Mouse (Mus musculus): Measurements from ENCODE around the gene Lrrc31.
"Not testable (repeated sequence)": the region's sequence is repeated elsewhere in the genome, so short reads cannot be mapped to it uniquely, and the experiment has no call there.

Lrrc31 gene

DNA sequence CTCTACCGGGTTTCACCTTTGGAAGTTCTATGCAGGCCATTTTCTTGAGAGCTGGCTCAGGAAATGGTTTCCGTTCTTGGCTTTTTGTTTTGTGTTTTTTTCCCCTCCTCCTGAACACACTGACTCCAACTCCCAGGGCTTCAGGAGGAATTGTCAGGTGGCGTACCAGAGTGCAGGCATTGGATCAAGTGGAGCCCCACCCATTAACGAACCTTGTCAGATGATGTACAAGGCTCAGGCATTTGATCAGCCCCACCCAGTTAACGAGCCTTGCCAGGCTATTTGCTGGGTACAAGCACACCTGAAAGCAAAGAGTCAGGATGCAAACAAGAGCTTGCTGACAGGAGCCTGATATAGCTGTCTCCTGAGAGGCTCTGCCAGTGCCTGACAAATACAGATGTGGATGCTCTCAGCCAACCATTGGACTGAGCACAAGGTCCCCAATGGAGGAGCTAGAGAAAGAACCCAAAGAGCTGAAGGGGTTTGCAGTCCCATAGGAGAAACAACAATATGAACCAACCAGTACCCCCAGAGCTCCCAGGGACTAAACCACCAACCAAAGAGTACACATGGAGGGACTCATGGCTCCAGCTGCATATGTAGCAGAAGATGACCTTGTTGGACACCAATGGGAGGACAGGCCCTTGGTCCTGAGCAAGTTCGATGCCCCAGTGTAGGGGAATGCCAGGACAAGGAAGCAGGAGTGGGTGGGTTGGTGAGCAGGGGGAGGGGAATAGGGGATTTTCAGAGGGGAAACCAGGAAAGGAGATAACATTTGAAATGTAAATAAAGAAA, at the start of gene Lrrc31:
Lrrc31 (minus strand) TSS at position 133 of the 795 bp plus-strand sequence.
- CTCF ChIA-PET: not testable (repeated sequence)

DNA sequence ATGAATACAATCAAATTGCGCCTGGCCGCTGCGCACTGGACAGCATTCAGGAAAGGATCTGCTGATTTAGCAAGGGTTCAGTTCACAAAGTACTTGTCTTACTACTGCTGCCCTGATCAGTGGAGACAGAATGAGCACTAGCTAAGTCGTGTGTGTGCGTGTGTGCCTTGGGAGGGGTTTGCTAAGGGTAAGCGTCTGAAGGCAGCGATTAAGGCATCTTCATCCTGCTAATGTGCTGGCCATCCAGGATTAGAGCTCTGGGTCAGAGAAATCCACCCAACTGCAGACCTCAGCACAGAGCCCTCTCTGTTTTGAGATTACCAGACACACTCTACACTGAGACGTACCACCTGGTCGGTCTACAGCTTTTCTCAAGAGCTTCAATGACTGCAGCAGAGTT, 48.7 kb upstream of the Lrrc31 start:
- CTCF ChIA-PET: no interaction called here

DNA sequence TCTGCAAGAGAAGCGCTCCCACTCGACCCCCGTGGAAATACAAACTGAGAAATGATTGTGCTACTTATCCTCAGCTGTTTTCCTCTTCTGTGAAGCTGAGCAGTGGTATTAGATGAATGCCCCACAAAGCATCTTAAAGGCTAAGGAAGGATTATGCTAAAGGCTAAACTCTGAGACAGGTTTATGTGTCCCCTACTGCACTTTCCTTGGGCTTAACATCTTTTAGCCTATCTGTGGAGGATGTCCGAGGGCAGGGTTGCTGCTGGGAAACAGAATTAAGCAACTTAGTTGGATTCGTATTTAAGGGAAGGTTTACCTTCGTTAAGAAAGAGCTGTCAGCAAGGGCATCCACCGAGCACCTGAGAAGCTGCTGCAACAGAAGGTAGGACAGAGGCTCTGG, 46.4 kb upstream of the Lrrc31 start, which contains the start of gene Samd7:
Samd7 (plus strand) TSS at position 288 of the 400 bp plus-strand sequence.
- CTCF ChIA-PET: no interaction called here

DNA sequence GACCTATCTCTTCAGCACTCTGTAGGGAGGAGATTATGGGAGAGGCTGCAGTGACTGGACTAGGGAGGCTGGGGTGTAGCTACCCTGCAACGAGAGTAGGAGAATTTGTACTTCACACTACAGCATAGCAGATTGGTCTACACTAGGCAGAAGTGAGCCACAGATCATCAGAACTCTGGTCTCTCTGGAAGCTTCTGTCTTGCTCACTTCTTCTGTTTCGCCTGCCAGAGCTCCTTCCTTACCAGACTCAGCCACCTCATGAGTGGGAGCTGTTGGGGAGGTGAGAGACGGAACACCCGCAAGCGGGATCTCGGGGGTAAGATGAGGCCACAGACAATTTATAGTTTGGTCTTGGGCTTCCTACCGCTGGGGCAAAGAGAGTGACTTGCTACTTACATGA, 43.2 kb upstream of the Lrrc31 start:
- CTCF ChIA-PET: no interaction called here

DNA sequence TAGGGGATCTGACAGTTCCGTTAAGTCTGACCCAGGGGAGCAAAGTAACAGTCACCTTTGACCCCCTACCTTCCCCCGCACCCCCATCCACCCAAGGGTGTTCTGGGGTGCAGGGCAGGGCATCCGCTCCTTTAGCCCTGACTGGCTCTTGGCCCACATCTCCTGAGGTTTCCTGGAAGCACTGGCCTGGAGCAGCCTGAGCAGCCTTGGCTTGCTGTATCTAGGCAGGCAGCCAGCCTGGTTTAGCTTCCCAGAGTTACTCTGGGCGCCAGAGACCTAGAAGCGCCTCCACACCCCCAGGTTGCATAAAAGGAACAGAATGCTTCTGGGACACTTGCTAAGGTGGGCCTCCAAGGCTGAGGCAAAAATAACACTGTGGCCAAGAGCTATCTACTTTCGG, 41.7 kb upstream of the Lrrc31 start:
- CTCF ChIA-PET: no interaction called here

DNA sequence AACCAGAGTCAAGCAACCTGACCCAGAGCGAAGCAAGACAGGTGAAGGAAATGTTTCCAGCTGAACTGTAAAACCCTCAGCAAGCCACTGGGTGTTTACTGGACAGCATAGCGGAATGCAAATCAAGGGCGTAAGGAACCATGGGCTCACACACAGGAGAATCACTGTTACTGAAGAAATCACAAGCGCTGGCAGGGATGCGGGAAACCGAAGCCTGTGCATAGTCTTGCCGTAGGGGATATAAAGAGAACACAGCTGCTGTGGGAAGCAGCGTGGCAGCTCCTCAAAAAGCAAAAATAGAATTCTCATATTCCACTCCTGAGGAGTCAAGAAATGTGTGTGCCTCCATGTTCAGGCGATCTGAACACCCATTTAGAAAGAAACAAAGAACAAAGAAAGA, 37.2 kb upstream of the Lrrc31 start:
- CTCF ChIA-PET: no interaction called here

DNA sequence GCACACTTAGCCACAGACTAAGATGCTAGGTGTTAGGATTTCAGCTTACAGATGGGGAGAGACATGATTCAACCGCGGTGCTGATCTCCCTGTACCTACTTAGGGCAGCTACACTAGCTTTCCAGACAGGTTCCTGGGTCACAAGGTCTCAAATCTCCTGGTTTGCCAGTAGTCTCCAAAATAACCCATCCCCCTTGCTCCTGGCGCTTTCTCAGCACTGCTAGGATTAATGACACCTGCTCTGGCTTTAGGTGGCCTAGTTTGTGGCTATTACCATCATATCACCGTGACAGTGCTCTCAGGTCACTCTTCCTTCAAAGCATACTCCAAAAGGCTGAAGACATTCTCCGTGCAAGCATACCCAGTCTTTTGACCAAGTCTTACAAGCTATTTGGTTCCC, 29.4 kb upstream of the Lrrc31 start:
- CTCF ChIA-PET: no interaction called here

DNA sequence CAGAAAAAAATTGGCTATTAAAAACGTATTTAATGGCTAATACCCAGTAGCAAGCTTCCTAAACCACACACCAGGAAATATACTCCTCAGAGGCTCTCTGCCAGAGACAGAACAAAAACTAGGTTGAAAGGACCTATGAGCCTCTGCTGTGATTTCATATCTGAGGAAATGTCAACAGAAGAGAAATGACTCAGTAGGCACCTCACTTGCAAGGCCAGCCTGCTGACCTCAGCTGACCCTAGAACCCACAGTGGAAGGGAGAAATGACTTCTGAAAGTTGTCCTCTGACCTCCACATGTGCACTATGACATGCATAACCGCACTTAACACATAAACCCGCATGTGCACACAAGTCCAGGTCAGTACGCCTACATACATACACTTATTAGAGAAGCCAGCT, 27.6 kb upstream of the Lrrc31 start:
- CTCF ChIA-PET: no interaction called here

DNA sequence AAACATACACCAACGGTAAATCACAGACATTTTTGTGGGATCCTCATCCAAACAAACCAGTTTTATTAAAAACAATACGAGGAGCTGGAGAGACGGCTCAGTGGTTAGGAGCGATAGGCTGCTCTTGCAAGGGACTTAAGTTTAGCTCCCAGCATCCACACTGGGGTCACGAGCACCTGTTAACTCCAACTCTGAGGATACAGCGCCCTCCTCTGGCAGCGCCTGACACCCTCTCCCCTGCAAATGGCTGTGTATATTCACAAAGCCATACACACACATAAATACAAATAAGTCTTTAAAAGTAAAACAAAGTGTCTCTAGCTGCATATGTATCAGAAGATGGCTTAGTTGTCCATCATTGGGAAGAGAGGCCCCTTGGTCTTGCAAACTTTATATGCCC, 25.9 kb upstream of the Lrrc31 start:
- CTCF ChIA-PET: no interaction called here

DNA sequence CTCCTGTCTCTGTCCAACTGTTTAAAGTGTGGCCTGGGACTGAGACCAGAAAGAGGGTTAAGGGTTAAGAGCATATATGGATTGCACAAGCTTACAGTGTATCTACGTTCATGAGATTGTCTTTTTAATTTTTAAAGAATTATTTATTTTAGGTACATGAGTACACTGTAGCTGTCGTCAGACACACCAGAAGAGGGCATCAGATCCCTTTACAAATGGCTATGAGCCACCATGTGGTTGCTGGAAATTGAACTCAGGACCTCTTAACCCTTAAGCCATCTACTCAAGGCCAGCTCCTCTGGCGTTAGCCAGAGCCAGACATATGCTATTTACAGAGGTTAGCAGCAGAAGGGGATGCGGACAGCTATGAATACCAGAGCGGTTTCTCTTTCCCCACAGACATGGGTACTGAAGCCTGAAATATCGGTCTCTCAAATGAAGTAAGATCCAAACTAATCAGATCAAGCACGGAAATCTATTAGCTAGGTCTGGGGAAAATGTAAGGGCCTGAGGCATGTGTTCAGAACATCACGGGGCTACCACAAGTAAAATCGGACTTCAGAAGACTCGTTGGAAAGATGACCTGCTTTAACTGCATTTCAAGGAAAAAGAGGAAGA, 25.3 kb upstream of the Lrrc31 start:
- CTCF ChIA-PET: no interaction called here

DNA sequence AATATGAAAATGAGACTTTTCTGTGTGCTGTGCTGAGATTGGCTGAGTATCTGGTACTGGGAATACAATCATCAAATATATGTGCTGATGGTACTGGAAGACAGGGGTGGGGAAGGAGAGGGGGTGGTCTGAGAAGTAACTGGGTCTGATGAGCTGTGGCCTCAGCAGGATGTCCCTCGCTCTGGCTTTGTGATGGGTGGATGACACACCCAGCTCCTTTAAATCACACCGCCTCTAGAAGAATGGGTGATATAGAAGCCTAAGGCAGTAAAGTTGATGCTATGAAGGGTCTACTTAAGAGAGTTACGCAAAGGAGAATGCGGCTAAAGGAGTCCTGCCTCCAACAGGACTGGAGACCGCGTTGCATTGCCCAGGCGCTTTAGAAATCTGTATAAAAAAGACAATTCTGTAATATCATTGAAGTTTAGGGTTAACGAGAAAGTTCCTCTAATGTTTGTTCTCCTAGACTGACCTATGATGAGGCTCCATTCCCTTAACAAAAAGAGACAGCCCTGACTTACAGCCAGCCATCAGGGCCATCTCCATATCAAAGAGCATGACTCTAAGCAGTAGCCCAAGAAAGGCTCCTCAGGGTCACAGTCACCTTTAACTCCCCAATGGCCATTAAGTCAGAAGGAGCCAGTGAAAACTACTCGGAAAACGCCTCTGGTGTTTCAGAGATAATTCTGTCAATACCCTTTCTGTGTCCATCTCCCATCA, 24.6 kb upstream of the Lrrc31 start:
- CTCF ChIA-PET: no interaction called here

DNA sequence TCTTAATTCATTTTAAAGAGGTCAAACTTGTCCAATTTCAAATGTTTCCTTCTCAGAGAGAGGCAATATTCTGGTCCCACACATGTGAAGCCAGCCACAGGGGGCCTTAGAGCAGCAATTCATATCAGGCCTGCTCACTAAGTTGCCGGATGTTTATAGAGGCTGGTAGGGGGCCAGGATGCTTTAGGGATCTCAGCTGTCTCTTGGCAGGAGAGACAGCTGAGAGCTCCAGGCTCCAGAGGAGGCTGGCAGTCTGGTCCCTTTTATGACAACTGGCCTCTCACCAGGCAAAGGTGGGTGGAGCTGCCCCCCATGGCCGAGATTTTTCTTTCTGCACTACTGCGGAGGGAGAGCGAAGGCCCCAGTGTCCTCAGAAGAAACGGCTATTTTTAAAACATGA, 23.5 kb upstream of the Lrrc31 start:
- CTCF ChIA-PET: no interaction called here

DNA sequence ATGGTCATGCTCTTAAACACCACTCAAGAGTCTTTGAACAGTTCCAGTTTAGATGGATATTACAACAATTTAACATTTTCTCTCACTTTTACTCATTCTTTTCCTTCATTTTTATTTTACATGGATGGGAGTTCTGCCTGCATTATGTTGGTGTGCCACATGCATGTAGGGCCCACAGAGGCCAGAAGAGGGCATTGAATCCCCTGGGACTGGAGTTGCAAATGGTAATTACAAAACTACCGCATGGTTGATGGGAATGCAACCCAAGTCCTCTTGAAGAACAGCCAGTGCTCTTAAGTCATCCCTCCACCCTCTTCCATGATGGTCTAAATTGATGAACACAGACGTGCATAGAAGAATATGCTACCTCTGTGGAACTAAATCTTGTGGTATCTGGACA, 22.8 kb upstream of the Lrrc31 start:
- CTCF ChIA-PET: no interaction called here

DNA sequence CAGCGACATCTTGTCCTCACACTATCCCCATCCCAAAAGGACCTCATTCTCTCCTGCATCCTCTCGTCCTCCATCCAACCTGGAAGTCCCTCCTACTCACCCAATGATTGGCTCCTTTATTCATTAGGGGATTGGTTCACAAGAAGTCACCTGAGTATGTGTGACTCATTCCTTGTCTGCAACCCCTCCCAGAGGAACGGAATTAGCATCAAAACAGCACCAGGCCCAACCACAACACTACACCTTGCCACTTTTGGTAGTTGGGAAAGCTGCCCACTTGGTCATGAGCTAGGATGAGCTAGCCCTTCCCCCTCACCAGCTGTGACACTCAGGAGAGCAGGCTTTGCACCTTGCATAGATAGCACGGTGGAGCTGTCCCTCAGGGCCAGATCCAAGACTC, 22.4 kb upstream of the Lrrc31 start:
- CTCF ChIA-PET: no interaction called here

DNA sequence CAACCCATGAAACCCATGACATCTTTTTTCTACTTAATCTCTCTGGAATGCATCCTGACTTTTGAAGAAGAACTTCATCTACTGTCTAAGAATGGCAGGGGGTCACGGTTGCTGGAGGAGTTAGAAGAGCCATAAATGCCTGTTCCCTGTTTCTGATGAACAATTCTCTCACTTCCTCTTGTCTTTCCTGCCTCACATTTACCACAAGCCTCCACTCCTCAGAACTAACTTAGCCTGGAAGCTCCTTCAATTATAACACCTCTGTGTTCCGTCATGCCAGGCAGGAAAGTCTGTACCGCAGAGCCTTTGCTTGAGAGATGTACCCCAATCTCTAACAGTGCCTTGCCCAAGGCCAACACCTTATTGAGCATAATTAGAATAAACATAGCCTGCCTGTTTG, 19.0 kb upstream of the Lrrc31 start:
- CTCF ChIA-PET: no interaction called here

DNA sequence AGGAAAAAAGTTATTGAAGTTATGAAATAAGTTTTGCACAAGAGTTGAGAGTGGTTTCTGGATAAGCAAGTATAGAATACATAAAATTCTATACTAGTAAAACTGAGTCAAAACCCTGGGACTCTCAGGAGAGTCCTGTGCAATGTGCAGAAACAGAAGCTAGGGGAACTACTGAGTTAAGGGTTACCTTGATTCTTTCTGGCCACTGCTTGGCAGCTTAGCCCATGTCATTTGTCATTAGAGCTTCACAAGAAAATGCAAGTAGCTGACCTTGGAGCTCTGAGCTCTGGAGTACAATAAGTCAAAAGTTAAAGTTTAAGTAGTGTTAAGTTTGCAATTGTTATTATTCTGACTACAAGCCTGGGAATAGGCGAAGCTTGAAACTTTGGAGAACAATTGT, 13.7 kb upstream of the Lrrc31 start:
- CTCF ChIA-PET: interaction anchor here (0.7 kb wide), 1 partner anchor 14 kb away, joined by 3 read pairs; no protein-coding TSS in a partner anchor

DNA sequence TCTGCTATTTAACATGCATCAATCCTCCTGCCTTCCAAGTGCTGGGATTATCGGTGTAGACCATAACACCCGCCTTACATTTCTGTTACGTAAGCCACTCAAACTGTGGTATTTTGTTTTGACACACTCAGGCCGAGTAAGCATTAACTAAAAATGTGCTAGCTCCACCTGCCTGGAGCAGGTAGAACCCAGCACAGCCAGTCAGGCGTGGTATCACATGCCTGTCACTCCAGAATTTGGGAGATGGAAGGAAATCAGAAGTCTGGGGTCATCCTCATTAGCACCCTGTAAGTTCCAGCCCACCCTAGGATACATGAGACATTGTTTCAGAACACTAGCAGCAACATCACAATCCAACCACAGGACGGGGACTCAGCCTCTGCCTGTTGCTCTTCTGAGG, 10.5 kb upstream of the Lrrc31 start:
- CTCF ChIA-PET: no interaction called here

DNA sequence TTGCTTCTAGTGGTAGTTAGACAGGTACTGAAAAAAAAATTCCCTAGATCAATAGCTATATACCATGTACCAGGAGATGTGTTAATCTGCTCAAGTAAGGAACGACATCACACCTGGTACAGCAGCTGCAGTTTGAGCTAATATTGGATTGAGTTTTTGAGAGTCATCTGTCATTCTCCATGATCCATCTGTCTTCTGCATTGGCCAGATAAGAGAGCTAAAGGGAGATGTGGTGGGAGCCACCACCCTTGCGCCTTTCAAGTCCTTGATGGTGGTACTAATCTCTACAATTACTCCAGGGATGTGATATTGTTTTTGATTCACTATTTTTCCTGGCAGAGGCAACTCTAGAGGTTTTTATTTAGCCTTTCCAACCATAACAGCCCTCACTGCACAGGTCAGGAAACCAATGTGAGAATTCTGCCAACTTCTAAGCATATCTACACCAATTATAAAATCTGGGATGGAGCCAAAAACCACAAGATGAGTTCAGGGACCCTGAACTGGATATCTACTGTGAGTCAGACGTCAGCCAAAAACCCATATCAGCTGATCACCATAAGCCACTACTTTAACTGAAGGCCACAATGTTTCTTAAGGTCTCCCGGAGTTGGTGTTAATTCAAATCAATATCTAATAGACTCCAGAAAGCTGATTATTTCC, 7.1 kb upstream of the Lrrc31 start:
- CTCF ChIA-PET: no interaction called here

DNA sequence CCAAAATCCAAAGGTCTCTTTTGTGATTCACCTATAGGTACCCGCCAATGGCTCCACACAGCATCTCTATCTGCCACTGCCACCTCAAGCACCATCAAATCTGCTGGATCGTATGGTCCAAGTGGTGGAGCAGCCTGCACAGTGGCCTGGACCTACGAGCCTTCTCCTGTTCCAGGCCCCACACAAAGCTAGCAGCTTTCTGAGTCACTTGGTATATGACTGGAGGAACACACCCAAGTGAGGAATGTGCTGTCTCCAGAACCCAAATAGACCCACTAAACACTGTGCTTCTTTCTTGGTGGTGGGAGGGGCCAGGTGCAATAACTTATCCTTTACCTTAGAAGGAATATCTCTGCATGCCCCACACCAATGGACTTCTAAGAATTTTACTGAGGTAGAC, 6.3 kb upstream of the Lrrc31 start:
- CTCF ChIA-PET: no interaction called here

DNA sequence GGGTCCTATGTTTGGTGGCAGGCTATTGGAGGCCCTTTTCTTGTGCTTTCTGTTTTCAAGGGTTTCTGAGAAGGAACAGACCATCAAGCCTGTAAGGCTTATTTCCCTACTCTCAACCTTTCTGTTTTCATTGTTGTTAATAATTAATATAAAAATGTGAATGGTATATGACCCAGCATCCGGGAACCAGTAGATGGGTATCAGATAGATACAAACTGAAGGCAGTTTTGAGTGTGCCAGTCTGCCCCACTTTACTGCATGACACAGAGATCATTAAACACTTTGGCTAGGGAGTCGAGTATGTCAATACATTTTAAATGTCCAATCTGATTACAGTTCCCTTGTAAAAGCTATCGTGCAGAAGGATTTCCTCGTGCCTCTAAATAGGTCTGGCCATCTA, 1.8 kb downstream of the Lrrc31 start:
- CTCF ChIA-PET: no interaction called here

DNA sequence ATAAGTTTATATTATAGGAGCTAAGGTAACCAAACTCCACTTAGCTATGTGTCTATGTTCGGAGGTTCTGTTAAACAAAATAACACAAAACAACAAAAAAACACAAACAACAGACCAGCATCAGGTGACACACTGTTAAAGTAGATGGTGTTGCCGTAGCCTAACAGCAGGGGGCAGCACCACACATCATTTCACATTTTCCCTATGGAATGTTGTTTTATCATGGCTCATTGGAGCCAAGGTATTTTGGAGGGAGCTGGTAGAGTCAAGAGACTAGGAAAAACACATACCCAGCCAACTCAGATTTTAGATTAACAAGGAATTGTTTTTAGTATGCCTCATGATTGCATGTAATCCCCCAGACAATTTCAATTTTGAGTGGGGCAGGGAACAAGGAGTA, 3.3 kb downstream of the Lrrc31 start:
- CTCF ChIA-PET: interaction anchor here (0.8 kb wide), 1 partner anchor 9 kb away, joined by 4 read pairs; no protein-coding TSS in a partner anchor

DNA sequence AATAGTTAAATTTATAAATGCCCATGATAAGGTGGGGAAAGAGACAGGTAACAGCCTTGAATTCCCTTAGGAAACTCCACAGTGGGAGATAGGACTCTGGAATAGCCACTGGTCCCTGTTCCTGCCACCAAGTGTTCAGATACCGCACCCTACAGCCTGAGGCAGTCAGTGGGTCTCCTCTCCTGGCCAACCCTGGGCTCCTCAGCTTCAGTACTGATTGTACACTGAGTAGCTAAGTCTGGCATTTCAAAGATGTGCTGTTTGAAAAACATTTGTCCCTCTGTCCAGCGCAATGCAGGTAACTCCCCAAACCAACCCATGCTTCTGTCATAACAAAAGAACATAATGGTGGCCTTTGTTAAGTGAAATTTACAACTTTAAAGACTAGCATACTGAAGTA, 4.0 kb downstream of the Lrrc31 start:
- CTCF ChIA-PET: interaction anchor here (0.8 kb wide), 1 partner anchor 8 kb away, joined by 4 read pairs; no protein-coding TSS in a partner anchor

DNA sequence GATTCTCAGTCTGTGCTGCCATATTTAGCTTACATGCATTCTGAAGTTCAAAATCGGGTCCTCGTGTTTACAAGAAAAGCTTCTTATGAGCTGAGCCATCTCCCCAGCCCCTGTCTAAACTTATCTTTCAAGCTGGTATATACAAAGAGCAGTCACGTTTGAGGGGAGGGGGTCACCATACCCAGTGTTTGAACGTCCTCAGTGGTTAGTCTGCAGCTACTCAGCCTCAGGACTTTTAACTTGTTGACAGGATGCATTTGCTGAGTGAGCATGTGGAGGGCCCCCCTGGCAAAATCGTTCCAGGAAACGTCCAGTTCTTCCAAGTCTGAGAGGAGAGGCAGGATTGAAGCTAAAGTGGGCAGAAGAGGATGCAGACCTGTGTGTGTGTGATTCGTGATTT, 8.7 kb downstream of the Lrrc31 start:
- CTCF ChIA-PET: no interaction called here

Measured in spleen, embryonic (tissue).